Mouse (Mus musculus): ENCODE measurements around the gene Ccdc159. TPM values are rescaled to one million over a fixed set of nuclear protein-coding genes. Genes with fewer than 3 reads are reported as not detected.

The Ccdc159 gene
- polyA plus RNA-seq, 1 experiment from 2014 or later, result 5.8 TPM

DNA sequence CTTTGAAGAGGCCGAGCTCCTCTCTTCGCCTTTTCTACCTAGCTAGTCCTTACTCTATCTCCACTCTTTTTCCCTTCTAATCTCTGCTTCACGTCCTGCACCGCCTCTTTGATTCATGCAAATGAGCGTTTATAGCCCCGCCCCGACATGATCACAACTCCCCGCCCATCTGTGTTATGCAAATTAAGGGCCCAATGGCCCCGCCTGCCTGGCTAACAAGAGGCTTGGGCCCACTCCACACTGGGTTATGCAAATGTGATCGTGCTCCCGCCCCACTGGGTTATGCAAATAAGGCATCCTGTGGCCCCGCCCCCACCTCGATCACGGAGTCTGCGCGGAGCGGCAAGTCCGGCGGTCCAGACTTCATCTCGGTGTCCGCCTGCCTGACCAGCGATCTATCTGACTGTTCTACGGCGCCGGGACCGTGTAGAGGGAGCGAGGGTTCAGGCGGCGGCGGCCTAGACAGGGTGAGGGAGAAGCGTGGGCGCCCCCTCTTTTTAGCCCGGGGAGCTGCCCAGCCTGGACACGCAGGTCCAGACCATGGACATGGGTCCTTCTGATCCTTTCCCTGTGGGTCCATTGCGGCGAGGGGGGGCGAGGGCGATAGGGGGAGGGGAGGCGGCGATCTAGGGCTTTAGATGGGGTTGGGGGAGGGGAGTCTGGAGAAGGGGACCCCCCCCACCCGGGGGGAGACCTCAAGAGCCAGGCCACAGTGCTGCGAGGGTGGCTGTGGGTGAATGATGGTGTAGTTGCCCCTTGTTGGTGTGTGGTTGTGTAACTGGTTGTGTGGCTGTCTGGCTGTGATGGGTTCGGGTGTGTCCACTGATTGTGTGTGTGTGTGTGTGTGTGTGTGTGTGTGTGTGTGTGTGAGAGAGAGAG, 9.7 kb downstream of the Ccdc159 start, which contains the start of gene Plppr2:
Gene Plppr2, plus strand, starts transcription at position 342 of the 879 bp plus-strand sequence.
- Histone ChIP-seq H3K4me3 (replicated peaks) (peak within 1 kb of the TSS; percentile 68), H3K36me3 (replicated peaks) (peaks cover 14% of the 10 kb centered on the region), H3K27me3 (0 out of 2 replicates have a peak, but pooled peaks cover 7% of the 10 kb centered on the region), H3K4me1 (peaks cover 17% of the 10 kb centered on the region), H3K9me3 (no peaks in the 10 kb centered on the region), H3K4me2 (peak within 1 kb of the TSS; percentile 87), H3K9ac (peak within 1 kb of the TSS; percentile 81), H3K27ac (peak within 1 kb of the TSS; percentile 75)
- peak; percentile 97 for ATAC-seq (ENCODE audit: low FRiP score)
- 2% methylated on average over 43 of the region's 43 CpGs for WGBS

GRCm38 (mm10) chr9:21937711-21938175, 10.5 kb downstream of the Ccdc159 start:
- H3K9me3 ChIP-seq, result no peaks in the 10 kb centered on the region
- peak overlapping the region; percentile 81; the same call in 1 of the 2 replicates for H3K9ac ChIP-seq
- ATAC-seq (ENCODE audit: low FRiP score), result peak; percentile 12; the same call in 1 of the 2 replicates
- H3K36me3 ChIP-seq (replicated peaks), result peaks cover 14% of the 10 kb centered on the region
- peaks cover 17% of the 10 kb centered on the region for H3K4me1 ChIP-seq
- peak overlapping the region; percentile 87 for H3K4me2 ChIP-seq
- 0 out of 2 replicates have a peak, but pooled peaks cover 4% of the 10 kb centered on the region for H3K27me3 ChIP-seq
- no peak overlapping the region for H3K27ac ChIP-seq
- WGBS, result 76% methylated on average over 4 of the region's 4 CpGs
- H3K4me3 ChIP-seq (replicated peaks), result peak overlapping the region; percentile 68

GRCm38 (mm10) chr9:21938234-21938855, 11.1 kb downstream of the Ccdc159 start:
- H3K9ac ChIP-seq, result no peak overlapping the region
- H3K4me1 ChIP-seq, result peaks cover 17% of the 10 kb centered on the region
- H3K4me3 ChIP-seq (replicated peaks), result peak overlapping the region; percentile 68; the same call in 1 of the 2 replicates
- WGBS, result 90% methylated on average over 4 of the region's 4 CpGs
- no peak overlapping the region for H3K27ac ChIP-seq
- H3K4me2 ChIP-seq, result peak overlapping the region; percentile 87
- peaks cover 3% of the 10 kb centered on the region; the same call in 1 of the 2 replicates for H3K27me3 ChIP-seq
- no peak for ATAC-seq (ENCODE audit: low FRiP score)
- H3K9me3 ChIP-seq, result no peaks in the 10 kb centered on the region
- peaks cover 14% of the 10 kb centered on the region for H3K36me3 ChIP-seq (replicated peaks)

DNA sequence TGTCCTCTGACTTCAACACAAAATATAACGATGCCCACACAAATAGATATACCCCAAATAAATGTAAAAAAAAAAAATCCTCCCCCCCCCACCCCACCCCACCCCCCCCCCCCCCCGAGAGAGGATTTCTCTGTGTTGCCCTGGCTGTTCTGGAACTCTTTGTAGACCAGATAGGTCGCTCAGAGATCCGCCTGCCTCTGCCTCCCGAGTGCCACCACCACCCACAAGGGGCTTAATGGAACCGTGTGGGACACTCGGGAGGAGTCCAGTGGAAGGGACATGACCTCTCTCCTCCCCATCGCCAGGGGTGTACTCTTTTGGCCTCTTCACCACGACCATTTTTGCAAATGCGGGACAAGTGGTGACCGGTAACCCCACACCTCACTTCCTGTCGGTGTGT, 15.8 kb downstream of the Ccdc159 start:
- no peak overlapping the region for H3K27ac ChIP-seq
- peaks cover 14% of the 10 kb centered on the region for H3K36me3 ChIP-seq (replicated peaks)

GRCm38 (mm10) chr9:21943638-21944037, 16.4 kb downstream of the Ccdc159 start:
- 57% methylated on average over 12 of the region's 12 CpGs for WGBS
- no peak; the same call in 1 of the 2 replicates for ATAC-seq (ENCODE audit: low FRiP score)
- Histone ChIP-seq H3K36me3 (replicated peaks) (peaks cover 14% of the 10 kb centered on the region), H3K4me3 (replicated peaks) (no peak overlapping the region), H3K27me3 (peaks cover 26% of the 10 kb centered on the region), H3K27ac (no peak overlapping the region), H3K9me3 (no peaks in the 10 kb centered on the region), H3K4me2 (no peak overlapping the region), H3K4me1 (peaks cover 12% of the 10 kb centered on the region), H3K9ac (no peak overlapping the region)

More for the DNA sequence above, 15.8 kb downstream of the Ccdc159 start:
- Histone ChIP-seq H3K9me3 (no peaks in the 10 kb centered on the region), H3K9ac (no peak overlapping the region), H3K4me2 (no peak overlapping the region), H3K4me3 (replicated peaks) (no peak overlapping the region), H3K4me1 (peaks cover 18% of the 10 kb centered on the region), H3K27me3 (peaks cover 20% of the 10 kb centered on the region)
- no peak for ATAC-seq (ENCODE audit: low FRiP score)
- 86% methylated on average over 11 of the region's 12 CpGs for WGBS

DNA sequence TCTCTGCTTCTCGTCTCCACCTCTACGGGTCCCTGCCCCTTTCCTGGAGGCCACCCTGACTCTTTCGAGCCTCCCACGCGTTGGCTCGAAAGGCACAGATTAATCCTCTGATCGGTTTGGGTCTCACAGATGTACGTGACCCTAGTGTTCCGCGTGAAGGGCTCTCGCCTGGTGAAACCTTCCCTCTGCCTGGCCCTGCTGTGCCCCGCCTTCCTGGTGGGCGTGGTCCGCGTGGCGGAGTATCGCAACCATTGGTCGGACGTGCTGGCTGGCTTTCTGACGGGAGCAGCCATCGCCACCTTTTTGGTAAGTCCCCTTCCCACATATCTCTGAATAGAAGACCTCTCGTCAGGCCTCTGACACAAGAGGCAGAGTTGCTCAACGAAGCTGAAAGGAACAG, 17.0 kb downstream of the Ccdc159 start:
- Histone ChIP-seq H3K9me3 (no peaks in the 10 kb centered on the region), H3K27ac (no peak overlapping the region), H3K4me3 (replicated peaks) (no peak overlapping the region), H3K4me2 (no peak overlapping the region), H3K4me1 (peaks cover 10% of the 10 kb centered on the region; the same call in 1 of the 2 replicates), H3K27me3 (peaks cover 32% of the 10 kb centered on the region), H3K36me3 (replicated peaks) (peaks cover 14% of the 10 kb centered on the region), H3K9ac (no peak overlapping the region)
- 26% methylated on average over 23 of the region's 23 CpGs for WGBS
- ATAC-seq (ENCODE audit: low FRiP score), result no peak

GRCm38 (mm10) chr9:21947540-21948130, 20.4 kb downstream of the Ccdc159 start:
- Histone ChIP-seq H3K27me3 (peaks cover 35% of the 10 kb centered on the region), H3K4me3 (replicated peaks) (0 out of 2 replicates have a peak overlapping the region, but pooled peaks have one; percentile 10), H3K27ac (no peak overlapping the region), H3K9me3 (0 out of 2 replicates have a peak, but pooled peaks cover 3% of the 10 kb centered on the region), H3K4me1 (peaks cover 10% of the 10 kb centered on the region; the same call in 1 of the 2 replicates), H3K4me2 (peak overlapping the region; percentile 32), H3K36me3 (replicated peaks) (no peaks in the 10 kb centered on the region), H3K9ac (peak overlapping the region; percentile 17; the same call in 1 of the 2 replicates)
- ATAC-seq (ENCODE audit: low FRiP score), result no peak
- WGBS, result 5% methylated on average over 27 of the region's 28 CpGs

GRCm38 (mm10) chr9:21948146-21948545, 20.9 kb downstream of the Ccdc159 start:
- Histone ChIP-seq H3K36me3 (replicated peaks) (no peaks in the 10 kb centered on the region), H3K9ac (no peak overlapping the region), H3K4me1 (peaks cover 14% of the 10 kb centered on the region), H3K9me3 (0 out of 2 replicates have a peak, but pooled peaks cover 3% of the 10 kb centered on the region), H3K4me2 (no peak overlapping the region), H3K27ac (no peak overlapping the region), H3K4me3 (replicated peaks) (no peak overlapping the region), H3K27me3 (peaks cover 35% of the 10 kb centered on the region)
- no peak for ATAC-seq (ENCODE audit: low FRiP score)
- 56% methylated on average over 8 of the region's 8 CpGs for WGBS

DNA sequence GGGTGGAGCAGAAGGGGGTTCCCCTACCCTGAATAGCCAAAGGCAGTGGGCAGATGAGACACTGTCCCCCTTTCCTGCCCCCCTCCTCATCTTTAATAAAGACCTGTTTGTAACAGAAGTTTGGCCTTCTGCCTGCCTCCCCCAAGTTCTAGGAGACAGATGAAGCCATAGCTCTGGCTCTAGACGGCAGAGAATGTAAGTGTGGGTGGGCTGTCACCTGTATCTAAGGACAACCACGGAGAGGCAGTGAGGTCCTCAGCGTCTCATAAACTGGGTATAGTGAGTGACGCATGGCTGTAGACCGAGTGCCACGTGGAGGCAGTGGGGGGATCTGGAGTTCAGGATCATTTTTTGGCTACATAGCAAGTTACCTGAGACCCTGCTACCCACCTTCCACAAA, 21.5 kb downstream of the Ccdc159 start:
- 74% methylated on average over 6 of the region's 6 CpGs for WGBS
- no peak for ATAC-seq (ENCODE audit: low FRiP score)
- H3K9me3 ChIP-seq, result 0 out of 2 replicates have a peak, but pooled peaks cover 3% of the 10 kb centered on the region
- H3K36me3 ChIP-seq (replicated peaks), result no peaks in the 10 kb centered on the region
- H3K9ac ChIP-seq, result no peak overlapping the region
- peaks cover 35% of the 10 kb centered on the region for H3K27me3 ChIP-seq
- peaks cover 20% of the 10 kb centered on the region for H3K4me1 ChIP-seq
- H3K4me2 ChIP-seq, result no peak overlapping the region
- H3K27ac ChIP-seq, result no peak overlapping the region
- no peak overlapping the region for H3K4me3 ChIP-seq (replicated peaks)

DNA sequence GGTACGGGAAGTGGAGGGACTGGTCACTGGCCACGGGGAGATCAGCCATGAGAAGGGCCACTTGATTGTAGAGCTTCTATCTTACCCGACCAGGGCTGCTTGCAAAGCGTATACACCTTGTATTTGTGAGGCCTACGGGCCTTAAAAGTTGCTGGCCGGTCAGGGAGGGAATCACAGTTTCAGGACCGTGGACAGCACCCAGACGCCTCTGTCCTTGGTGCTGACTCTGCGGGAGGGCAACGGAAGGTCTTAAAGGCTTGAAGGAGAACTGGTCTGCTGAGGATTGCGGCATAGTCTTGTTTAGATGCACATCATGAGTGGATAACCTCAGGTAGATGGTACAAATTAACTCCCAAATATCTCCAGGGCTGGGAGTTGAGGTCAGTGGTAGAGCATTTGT, 23.1 kb downstream of the Ccdc159 start:
- ATAC-seq (ENCODE audit: low FRiP score), result no peak
- Histone ChIP-seq H3K4me1 (peaks cover 27% of the 10 kb centered on the region), H3K9ac (no peak overlapping the region), H3K4me2 (no peak overlapping the region), H3K27ac (no peak overlapping the region), H3K36me3 (replicated peaks) (no peaks in the 10 kb centered on the region), H3K27me3 (peaks cover 30% of the 10 kb centered on the region), H3K4me3 (replicated peaks) (no peak overlapping the region), H3K9me3 (0 out of 2 replicates have a peak, but pooled peaks cover 3% of the 10 kb centered on the region)
- 18% methylated on average over 11 of the region's 11 CpGs for WGBS

GRCm38 (mm10) chr9:21951977-21952376, 24.7 kb downstream of the Ccdc159 start:
- peaks cover 31% of the 10 kb centered on the region for H3K4me1 ChIP-seq
- no peak for ATAC-seq (ENCODE audit: low FRiP score)
- WGBS, result 86% methylated on average over 3 of the region's 3 CpGs

More at GRCm38 (mm10) chr9:21951977-21952376, 24.7 kb downstream of the Ccdc159 start:
- 0 out of 2 replicates have a peak, but pooled peaks cover 3% of the 10 kb centered on the region for H3K9me3 ChIP-seq
- peaks cover 23% of the 10 kb centered on the region for H3K27me3 ChIP-seq
- no peak overlapping the region for H3K4me2 ChIP-seq
- H3K27ac ChIP-seq, result no peak overlapping the region
- no peak overlapping the region for H3K4me3 ChIP-seq (replicated peaks)
- no peak overlapping the region for H3K9ac ChIP-seq
- no peaks in the 10 kb centered on the region for H3K36me3 ChIP-seq (replicated peaks)
